Mouse (Mus musculus): ENCODE results near the gene Gigyf2.

- no peak for TF ChIP-seq CTCF (IDR thresholded peaks at IDR 0.05; ENCODE audit: low read depth)
- no peak for TF ChIP-seq EP300 (optimal IDR thresholded peaks at IDR 0.05)
Observed at GRCm38 (mm10) chr1:87331774-87332173, 5.0 kb downstream of the Gigyf2 start.
